ENCODE assay signal across 16 mouse cellular contexts in genomic region chr11:19989141-19989910, GRCm38 (mm10).
A peak's percentile ranks its signal among the peaks of the same experiment; 100 is the strongest.
DNase-seq lines count a peak whose midpoint lies in the region; ATAC-seq and TF ChIP-seq lines count a peak whose summit lies in the region.
"Had no signal": no experiment of that assay in that cellular context is flagged by ENCODE, and none has a peak within 500 bp of the region (broad histone marks: within the 10 kb centered on the region; RNA-seq: fewer than 3 reads in every experiment).

No protein-coding gene starts in this region.

- no peak overlapping the region; the same call in 1 of the 2 replicates for H3K4me2 ChIP-seq in liver, embryonic 11.5 days
- no peak overlapping the region for H3K4me2 ChIP-seq in liver, postnatal 0 days (ENCODE audit: low read depth, low read length)
- H3K4me2 ChIP-seq: lung, embryonic 14.5 days had no signal

- no peak for TF ChIP-seq CTCF in liver, postnatal 0 days (IDR thresholded peaks at IDR 0.05; ENCODE audit: low read depth)

- no peaks in the 10 kb centered on the region for H3K27me3 ChIP-seq in liver, embryonic 11.5 days (replicated peaks; ENCODE audit: control insufficient read depth, insufficient read depth, low read length)
- H3K27me3 ChIP-seq in liver, postnatal 0 days (ENCODE audit: insufficient read depth, low read length): no peaks in the 10 kb centered on the region
- no peaks in the 10 kb centered on the region for H3K27me3 ChIP-seq in midbrain, embryonic 10.5 days (ENCODE audit: low read depth, poor library complexity, severe bottlenecking)
- H3K27me3 ChIP-seq: Patski had no signal

- no peak for DNase-seq in liver, embryonic 11.5 days (ENCODE audit: low spot score)
- no peak for DNase-seq in liver
- DNase-seq in liver, postnatal 0 days: no peak
- DNase-seq in cerebellum, postnatal 25 days: no peak
- no peak for DNase-seq in midbrain, embryonic 10.5 days (ENCODE audit: low spot score)
- DNase-seq in retina, embryonic 14.5 days (ENCODE audit: low spot score): no peak
- DNase-seq: adrenal gland, postnatal 25 days; cerebellum, adult 2 months; gastrocnemius, postnatal 36 days; kidney, postnatal 36 days; lung, embryonic 14.5 days; midbrain, embryonic 14.5 days had no signal

- no peak for TF ChIP-seq EP300 in liver, postnatal 0 days (IDR thresholded peaks at IDR 0.05; ENCODE audit: low read depth)

- no peak for ATAC-seq in liver, embryonic 11.5 days (replicated peaks; ENCODE audit: low FRiP score)
- ATAC-seq in common myeloid progenitor, adult 5-6 weeks (replicated peaks; ENCODE audit: low read depth, poor library complexity, severe bottlenecking): peak; percentile 9; the same call in 1 of the 2 replicates
- ATAC-seq in liver, postnatal 0 days: no peak
- ATAC-seq: forebrain, embryonic 14.5 days; Patski had no signal

- WGBS in liver, embryonic 11.5 days: 76% methylated on average over 13 of the region's 13 CpGs
- 56% methylated on average over 13 of the region's 13 CpGs for WGBS in liver, postnatal 0 days (ENCODE audit: insufficient replicate concordance)
- 95% methylated on average over 13 of the region's 13 CpGs for WGBS in midbrain, embryonic 10.5 days

- H3K36me3 ChIP-seq in liver, embryonic 11.5 days (ENCODE audit: control insufficient read depth, insufficient read depth, low read length): no peaks in the 10 kb centered on the region
- no peaks in the 10 kb centered on the region for H3K36me3 ChIP-seq in liver, postnatal 0 days (replicated peaks; ENCODE audit: insufficient read depth, low read length)
- H3K36me3 ChIP-seq in midbrain, embryonic 10.5 days: no peaks in the 10 kb centered on the region

- no peak overlapping the region for H3K4me3 ChIP-seq in liver, embryonic 11.5 days (ENCODE audit: low read depth, low read length)
- H3K4me3 ChIP-seq in liver, postnatal 0 days (ENCODE audit: low read depth, low read length): no peak overlapping the region
- no peak overlapping the region for H3K4me3 ChIP-seq in midbrain, embryonic 10.5 days
- H3K4me3 ChIP-seq: embryonic facial prominence, embryonic 10.5 days had no signal

- H3K9ac ChIP-seq in liver, embryonic 11.5 days (ENCODE audit: low read depth, low read length): no peak overlapping the region
- H3K9ac ChIP-seq in liver, postnatal 0 days (replicated peaks): no peak overlapping the region
- H3K9ac ChIP-seq: lung, embryonic 14.5 days had no signal

- peak overlapping the region; percentile 25; the same call in 1 of the 2 replicates for H3K27ac ChIP-seq in liver, embryonic 11.5 days (ENCODE audit: low read depth, low read length)
- H3K27ac ChIP-seq in liver, postnatal 0 days (ENCODE audit: low read depth): peak overlapping the region; percentile 55; the same call in 1 of the 2 replicates
- no peak overlapping the region for H3K27ac ChIP-seq in midbrain, embryonic 10.5 days (replicated peaks)
- H3K27ac ChIP-seq: embryonic facial prominence, embryonic 10.5 days had no signal

- peaks cover 73% of the 10 kb centered on the region for H3K4me1 ChIP-seq in liver, embryonic 11.5 days (replicated peaks; ENCODE audit: control insufficient read depth, insufficient read depth, low read length)
- H3K4me1 ChIP-seq in liver, postnatal 0 days (ENCODE audit: insufficient read depth): peaks cover 71% of the 10 kb centered on the region
- peaks cover 70% of the 10 kb centered on the region for H3K4me1 ChIP-seq in midbrain, embryonic 10.5 days

- H3K9me3 ChIP-seq in liver, embryonic 11.5 days (ENCODE audit: control insufficient read depth, low read length): no peaks in the 10 kb centered on the region
- no peaks in the 10 kb centered on the region for H3K9me3 ChIP-seq in liver, postnatal 0 days (ENCODE audit: low read length)
- no peaks in the 10 kb centered on the region for H3K9me3 ChIP-seq in midbrain, embryonic 10.5 days (replicated peaks)
- H3K9me3 ChIP-seq: embryonic facial prominence, embryonic 10.5 days had no signal
